Mouse (Mus musculus) gastrocnemius, postnatal 14 days (tissue): ENCODE data around the gene Zdhhc20. TPM values are rescaled to one million over a fixed set of nuclear protein-coding genes. Genes with fewer than 3 reads are reported as not detected.
"Not testable (repeated sequence)": the region's sequence is repeated elsewhere in the genome, so short reads cannot be mapped to it uniquely, and the experiment has no call there.

Experiments
- DNase-seq: peaks from one replicate; pipeline ENCODE4 v3.0.0; 2021; ENCODE audit warnings: mixed read lengths
- intact Hi-C: fragments of 180-260 bp; cut with DNase I; formaldehyde crosslinking; loops from one replicate; pipeline ENCODE4 v1.15.1; 2025; ENCODE audit warnings: low total_unique reads
- long read RNA-seq, 2 experiments: library from polyadenylated mRNA; stranded (forward); transcript quantifications; one replicate each; pipeline ENCODE4 v2.0.0; 2021
- total RNA-seq, 2 experiments: library from RNA; stranded (reverse); gene quantifications; 2 replicates each; pipeline ENCODE4 v1.2.3; 2021

The Zdhhc20 gene
- 10 to 100 TPM in 1 of 2 experiments, 1 to 10 TPM in 1; 9.0 to 13.6 TPM for total RNA-seq
- long read RNA-seq, experiment 1, full-length matches to known transcripts: 1 of 7 reads
- long read RNA-seq, experiment 1, partial matches to known transcripts: 0 of 7 reads
- long read RNA-seq, experiment 1, other reads (novel, unspliced or antisense): 6 of 7 reads
- long read RNA-seq, experiment 2, full-length matches to known transcripts: 1 of 5 reads
- long read RNA-seq, experiment 2, partial matches to known transcripts: 0 of 5 reads
- long read RNA-seq, experiment 2, other reads (novel, unspliced or antisense): 4 of 5 reads

- DNase-seq: peak; percentile 96
- intact Hi-C loops: no loop called here
Observed at GRCm38 (mm10) chr14:57890011-57890842, at the start of gene Zdhhc20. Gene Zdhhc20 (minus strand): TSS chr14:57890276.

GRCm38 (mm10) chr14:57937297-57937696 is 47.2 kb upstream of the Zdhhc20 start:
- DNase-seq: no peak
- intact Hi-C loops: no loop called here

GRCm38 (mm10) chr14:57934666-57935065 is 44.6 kb upstream of the Zdhhc20 start:
- intact Hi-C loops: no loop called here
- no peak for DNase-seq

- DNase-seq: no peak
- intact Hi-C loops: no loop called here
Observed at GRCm38 (mm10) chr14:57933608-57934007, 43.5 kb upstream of the Zdhhc20 start.

GRCm38 (mm10) chr14:57932881-57933443 is 42.9 kb upstream of the Zdhhc20 start:
- intact Hi-C loops: no loop called here
- no peak for DNase-seq

GRCm38 (mm10) chr14:57921428-57922131 is 31.5 kb upstream of the Zdhhc20 start:
- DNase-seq: no peak
- intact Hi-C loops: no loop called here

GRCm38 (mm10) chr14:57920568-57921310 is 30.7 kb upstream of the Zdhhc20 start:
- no peak for DNase-seq
- intact Hi-C loops: no loop called here

- DNase-seq: no peak
- intact Hi-C loops: loop anchor here (10.0 kb wide), 1 partner anchor 95 kb away; the partner anchor contains the start of genes Mrpl57 and Ska3
Observed at GRCm38 (mm10) chr14:57919148-57919875, 29.2 kb upstream of the Zdhhc20 start.

GRCm38 (mm10) chr14:57915341-57915740 is 25.3 kb upstream of the Zdhhc20 start:
- no peak for DNase-seq
- intact Hi-C loops: loop anchor here (10.0 kb wide), 1 partner anchor 91 kb away; the partner anchor contains the start of genes Mrpl57 and Ska3

- DNase-seq: not testable (repeated sequence)
- intact Hi-C loops: loop anchor here (5.0 to 10.0 kb wide), 2 partner anchors 88 to 230 kb away; partner anchors contain the start of genes Mrpl57 and Ska3
Observed at GRCm38 (mm10) chr14:57912211-57913007, 22.3 kb upstream of the Zdhhc20 start.

- not testable (repeated sequence) for DNase-seq
- intact Hi-C loops: loop anchor here (5.0 to 10.0 kb wide), 2 partner anchors 87 to 229 kb away; partner anchors contain the start of genes Mrpl57 and Ska3
Observed at GRCm38 (mm10) chr14:57911787-57912186, 21.7 kb upstream of the Zdhhc20 start.

GRCm38 (mm10) chr14:57911316-57911715 is 21.2 kb upstream of the Zdhhc20 start:
- no peak for DNase-seq
- intact Hi-C loops: loop anchor here (5.0 to 10.0 kb wide), 2 partner anchors 87 to 229 kb away; partner anchors contain the start of genes Mrpl57 and Ska3

GRCm38 (mm10) chr14:57910501-57911068 is 20.5 kb upstream of the Zdhhc20 start:
- DNase-seq: peak; percentile 80
- intact Hi-C loops: loop anchor here (5.0 to 10.0 kb wide), 2 partner anchors 86 to 228 kb away; partner anchors contain the start of genes Mrpl57 and Ska3

- intact Hi-C loops: no loop called here
- DNase-seq: no peak
Observed at GRCm38 (mm10) chr14:57909297-57909696, 19.2 kb upstream of the Zdhhc20 start.

GRCm38 (mm10) chr14:57908431-57908830 is 18.4 kb upstream of the Zdhhc20 start:
- intact Hi-C loops: no loop called here
- DNase-seq: no peak

GRCm38 (mm10) chr14:57901998-57902397 is 11.9 kb upstream of the Zdhhc20 start:
- no peak for DNase-seq
- intact Hi-C loops: no loop called here

GRCm38 (mm10) chr14:57896882-57897281 is 6.8 kb upstream of the Zdhhc20 start:
- intact Hi-C loops: no loop called here
- DNase-seq: no peak
